7 mouse cellular contexts compared by ENCODE assay signal in genomic region chr13:3359751-3360260, GRCm38 (mm10).
DNase-seq lines count a peak whose midpoint lies in the region; ATAC-seq and TF ChIP-seq lines count a peak whose summit lies in the region.
"Not testable (repeated sequence)": the region's sequence is repeated elsewhere in the genome, so short reads cannot be mapped to it uniquely, and the experiment has no call there.

No protein-coding gene starts in this region.

- H3K27me3 ChIP-seq in cerebellum, adult 2 months (ENCODE audit: control insufficient read depth, insufficient read depth, low read length), result not testable (repeated sequence)
- peaks cover 32% of the 10 kb centered on the region for H3K27me3 ChIP-seq in forebrain, embryonic 11.5 days (ENCODE audit: control insufficient read depth, insufficient read depth, low read length)
- H3K27me3 ChIP-seq in liver, adult 2 months (ENCODE audit: control insufficient read depth, insufficient read depth, low read length), result peaks cover 17% of the 10 kb centered on the region

- H3K4me1 ChIP-seq in cerebellum, adult 2 months (ENCODE audit: control insufficient read depth, insufficient read depth, low read length); forebrain, embryonic 11.5 days (replicated peaks; ENCODE audit: control insufficient read depth, insufficient read depth, low read length): not testable (repeated sequence)
- peaks cover 11% of the 10 kb centered on the region for H3K4me1 ChIP-seq in liver, adult 2 months (ENCODE audit: control insufficient read depth, insufficient read depth, low read length)

- ATAC-seq in forebrain, embryonic 11.5 days (replicated peaks; ENCODE audit: low FRiP score), result peak; percentile 37
- peak; percentile 11; the same call in 1 of the 2 replicates for ATAC-seq in megakaryocyte progenitor cell, adult 5-6 weeks (replicated peaks; ENCODE audit: poor library complexity)

- TF ChIP-seq CTCF in cerebellum, adult 2 months (IDR thresholded peaks at IDR 0.05; ENCODE audit: borderline replicate concordance, insufficient read depth, low read depth, low read length); liver, adult 2 months (IDR thresholded peaks at IDR 0.05; ENCODE audit: low read depth, low read length): not testable (repeated sequence)

- intact Hi-C loops in heart, postnatal 10 days (cut with DNase I), result not testable (repeated sequence)

- H3K36me3 ChIP-seq in forebrain, embryonic 11.5 days (ENCODE audit: control insufficient read depth, insufficient read depth, low read length); liver, adult 2 months (ENCODE audit: control insufficient read depth, insufficient read depth, low read length): not testable (repeated sequence)

- H3K79me2 ChIP-seq in liver, adult 2 months (ENCODE audit: control insufficient read depth, insufficient read depth, low read length), result not testable (repeated sequence)

- H3K27ac ChIP-seq in cerebellum, adult 2 months (ENCODE audit: insufficient read depth, low read length); forebrain, embryonic 11.5 days (ENCODE audit: low read depth, low read length); liver, adult 2 months (replicated peaks; ENCODE audit: insufficient read depth, low read depth, low read length): not testable (repeated sequence)

- peak; percentile 8 to 44 for DNase-seq in cerebellum, adult 2 months
- peak; percentile 59 for DNase-seq in forebrain, embryonic 11.5 days (ENCODE audit: low spot score)
- DNase-seq in heart, postnatal 10 days, result peak; percentile 8 to 26
- peak; percentile 57 for DNase-seq in kidney, adult 9 months
- DNase-seq in liver, adult 2 months (ENCODE audit: extremely low read depth, low read depth, low spot score), result not testable (repeated sequence)
- peak; percentile 5 for DNase-seq in retina, embryonic 14.5 days (ENCODE audit: low spot score)

- H3K9me3 ChIP-seq in forebrain, embryonic 11.5 days (ENCODE audit: control insufficient read depth, low read length), result not testable (repeated sequence)

- under 1% methylated on average over 35 of the region's 35 CpGs for WGBS in cerebellum, adult 2 months
- WGBS in forebrain, embryonic 11.5 days, result 1% methylated on average over 35 of the region's 35 CpGs
- WGBS in liver, adult 2 months, result 1% methylated on average over 35 of the region's 35 CpGs

- peak overlapping the region; percentile 73 for H3K4me2 ChIP-seq in forebrain, embryonic 11.5 days (ENCODE audit: low read depth, low read length, severe bottlenecking)

- not testable (repeated sequence) for TF ChIP-seq POLR2A in cerebellum, adult 2 months (IDR thresholded peaks at IDR 0.05; ENCODE audit: borderline replicate concordance, insufficient read depth, low read length); liver, adult 2 months (IDR thresholded peaks at IDR 0.05; ENCODE audit: extremely low read depth, insufficient read depth, low read length)

- peak overlapping the region; percentile 64 for H3K4me3 ChIP-seq in cerebellum, adult 2 months (replicated peaks; ENCODE audit: insufficient read depth, low read depth, low read length)
- peak overlapping the region; percentile 37 for H3K4me3 ChIP-seq in forebrain, embryonic 11.5 days (ENCODE audit: low read depth, low read length)
- H3K4me3 ChIP-seq in liver, adult 2 months (ENCODE audit: insufficient read depth, low read depth, low read length), result peak overlapping the region; percentile 71; the same call in 1 of the 2 replicates

- H3K9ac ChIP-seq in forebrain, embryonic 11.5 days (ENCODE audit: low read length); liver, adult 2 months (ENCODE audit: low read depth, low read length): not testable (repeated sequence)
